Mouse (Mus musculus) gastrocnemius, postnatal 14 days (tissue): ENCODE results near the gene Trafd1. TPM values are rescaled to one million over a fixed set of nuclear protein-coding genes. Genes with fewer than 3 reads are reported as not detected.

Source experiments
- DNase-seq: peaks from one replicate; pipeline ENCODE4 v3.0.0; 2021; ENCODE audit warnings: mixed read lengths
- intact Hi-C: fragments of 180-260 bp; cut with DNase I; formaldehyde crosslinking; loops from one replicate; pipeline ENCODE4 v1.15.1; 2025; ENCODE audit warnings: low total_unique reads
- long read RNA-seq, 2 experiments: library from polyadenylated mRNA; stranded (forward); transcript quantifications; one replicate each; pipeline ENCODE4 v2.0.0; 2021
- total RNA-seq, 2 experiments: library from RNA; stranded (reverse); gene quantifications; 2 replicates each; pipeline ENCODE4 v1.2.3; 2021

Gene Trafd1
- 10 to 100 TPM; 34.9 to 35.5 TPM for total RNA-seq
- long read RNA-seq, experiment 1, transcript Trafd1-201 (12 exons, 2,503 nt): major isoform, 11 of 49 reads
- long read RNA-seq, experiment 1, partial matches to known transcripts: 3 of 49 reads
- long read RNA-seq, experiment 1, other reads (novel, unspliced or antisense): 34 of 49 reads
- long read RNA-seq, experiment 2, transcript Trafd1-201 (12 exons, 2,503 nt): major isoform, 21 of 88 reads
- long read RNA-seq, experiment 2, transcript Trafd1-202 (12 exons, 2,425 nt): minor isoform, 8 of 88 reads
- long read RNA-seq, experiment 2, partial matches to known transcripts: 5 of 88 reads
- long read RNA-seq, experiment 2, other reads (novel, unspliced or antisense): 53 of 88 reads

DNA sequence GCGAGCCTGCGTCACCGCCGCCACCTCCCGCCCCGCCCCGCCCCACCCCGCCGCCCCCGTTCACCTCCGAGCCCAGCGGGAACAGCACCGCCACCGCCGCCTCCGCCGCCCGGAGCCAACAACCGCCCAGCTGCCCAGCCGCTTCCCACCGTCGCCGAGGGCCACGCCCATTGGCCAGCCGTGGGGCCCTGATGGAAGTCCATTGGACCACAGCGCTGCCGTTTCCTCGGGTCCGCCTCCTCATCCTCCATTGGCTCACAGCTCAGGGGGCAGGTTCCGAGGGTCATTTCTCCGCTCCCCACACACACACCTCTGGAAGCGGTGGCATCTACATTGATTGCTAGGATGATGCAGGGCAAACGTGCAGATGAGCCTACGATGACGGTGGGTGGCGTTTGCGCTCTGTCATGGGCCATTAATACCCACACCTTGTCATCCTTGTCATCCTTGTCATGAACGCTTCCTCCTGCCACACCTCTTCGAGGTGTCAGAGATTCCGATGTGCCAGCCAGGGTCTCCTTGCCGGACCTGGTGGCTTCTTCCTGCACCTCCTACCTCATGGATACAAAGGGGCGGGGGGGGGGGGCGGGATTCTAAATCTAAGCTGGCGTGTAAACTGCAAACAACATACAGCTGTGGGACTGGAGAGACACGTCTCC, at the start of gene Trafd1:
TSS of gene Trafd1 (minus strand) at position 172 of the 659 bp plus-strand sequence.
- peak; percentile 98 for DNase-seq

DNA sequence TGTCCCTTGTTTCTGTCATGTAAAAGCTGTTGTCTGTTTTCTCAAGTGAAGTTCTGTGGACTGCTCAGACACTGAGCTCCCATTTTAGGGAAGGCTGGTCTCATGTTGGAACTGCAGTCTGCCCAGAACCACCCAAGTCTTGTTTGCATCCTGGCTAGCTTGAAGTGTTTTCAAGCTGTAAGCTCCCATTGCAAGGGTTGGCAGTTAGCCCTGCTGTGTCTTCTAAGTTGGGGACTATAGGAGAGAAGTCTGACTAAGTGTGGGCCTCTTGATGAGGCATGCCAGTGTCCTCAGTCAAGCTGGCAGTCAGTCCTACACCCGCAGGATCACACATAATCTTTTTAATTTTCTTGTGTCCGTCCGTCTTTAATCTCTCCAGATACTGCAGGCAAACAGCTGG, 43.5 kb upstream of the Trafd1 start:
- intact Hi-C loops: no loop called here
- no peak for DNase-seq

More for the DNA sequence above, at the start of gene Trafd1:
- intact Hi-C loops: no loop called here

- intact Hi-C loops: no loop called here
- DNase-seq: no peak
Measured at GRCm38 (mm10) chr5:121423297-121423696, 37.9 kb upstream of the Trafd1 start.

DNA sequence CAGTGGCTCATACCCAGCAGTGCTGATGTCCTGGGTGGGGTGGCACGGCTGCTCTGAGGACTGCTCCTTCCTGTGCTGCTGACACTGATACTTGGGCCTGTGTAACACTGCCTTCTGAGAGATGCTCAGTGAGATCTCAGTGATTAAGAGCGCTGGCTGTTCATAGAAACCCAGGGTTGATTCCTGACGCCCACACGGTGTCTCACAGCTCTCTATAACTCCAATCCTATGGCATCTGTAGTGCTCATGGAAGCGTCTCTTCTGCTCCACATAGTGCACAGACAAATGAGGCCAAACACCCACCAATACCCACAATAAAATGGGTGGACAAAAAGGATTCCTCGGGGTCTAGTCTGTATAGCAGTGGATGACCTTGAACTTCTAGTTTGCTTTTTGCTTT, 37.4 kb upstream of the Trafd1 start:
- no peak for DNase-seq
- intact Hi-C loops: no loop called here

- intact Hi-C loops: no loop called here
- no peak for DNase-seq
Measured at GRCm38 (mm10) chr5:121420721-121421120, 35.3 kb upstream of the Trafd1 start.

DNA sequence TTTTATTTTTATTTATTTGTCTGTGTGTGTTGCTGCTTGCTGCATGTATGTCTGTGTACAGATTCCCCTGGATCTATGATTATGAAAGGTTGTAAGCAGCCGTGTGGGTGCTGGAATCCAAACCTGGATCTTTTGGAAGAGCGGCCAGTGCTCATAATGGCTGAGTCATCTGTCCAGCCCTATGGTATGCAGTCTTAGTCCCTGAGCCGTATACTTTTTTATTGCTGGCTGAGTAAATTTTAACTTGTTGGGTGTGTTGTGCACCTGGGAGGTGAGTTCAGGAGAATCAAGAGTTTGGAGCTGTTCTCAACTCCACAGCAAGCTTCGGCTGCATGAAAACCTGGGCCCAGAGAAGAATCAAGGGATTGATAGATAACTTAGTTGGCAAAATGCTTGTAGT, 25.5 kb upstream of the Trafd1 start:
- no peak for DNase-seq
- intact Hi-C loops: no loop called here

GRCm38 (mm10) chr5:121407856-121408255, 22.4 kb upstream of the Trafd1 start:
- intact Hi-C loops: no loop called here
- no peak for DNase-seq

- intact Hi-C loops: no loop called here
Measured at GRCm38 (mm10) chr5:121400849-121401248, 15.4 kb upstream of the Trafd1 start.

GRCm38 (mm10) chr5:121400064-121400463, 14.6 kb upstream of the Trafd1 start:
- no peak for DNase-seq
- intact Hi-C loops: no loop called here

More at GRCm38 (mm10) chr5:121400849-121401248, 15.4 kb upstream of the Trafd1 start:
- DNase-seq: no peak

DNA sequence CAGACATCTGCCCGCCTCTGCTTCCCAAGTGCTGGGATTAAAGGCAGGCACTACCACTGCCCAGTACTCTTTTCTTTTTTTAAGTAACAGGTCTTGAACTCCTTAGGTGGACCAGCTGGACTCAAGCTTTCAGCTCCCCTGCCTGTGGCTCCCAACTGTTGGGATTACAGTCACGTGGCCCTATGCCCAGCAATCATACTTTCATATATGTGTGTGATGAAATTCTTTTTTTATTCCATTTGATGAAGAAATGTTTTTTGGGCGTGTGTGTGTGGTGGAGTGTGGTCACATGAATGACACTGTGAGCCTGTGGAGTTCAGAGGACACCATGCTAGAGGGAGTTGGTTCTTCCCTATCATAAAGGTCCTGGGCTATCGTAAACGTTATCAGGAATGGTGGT, 14.1 kb upstream of the Trafd1 start:
- no peak for DNase-seq
- intact Hi-C loops: no loop called here

DNA sequence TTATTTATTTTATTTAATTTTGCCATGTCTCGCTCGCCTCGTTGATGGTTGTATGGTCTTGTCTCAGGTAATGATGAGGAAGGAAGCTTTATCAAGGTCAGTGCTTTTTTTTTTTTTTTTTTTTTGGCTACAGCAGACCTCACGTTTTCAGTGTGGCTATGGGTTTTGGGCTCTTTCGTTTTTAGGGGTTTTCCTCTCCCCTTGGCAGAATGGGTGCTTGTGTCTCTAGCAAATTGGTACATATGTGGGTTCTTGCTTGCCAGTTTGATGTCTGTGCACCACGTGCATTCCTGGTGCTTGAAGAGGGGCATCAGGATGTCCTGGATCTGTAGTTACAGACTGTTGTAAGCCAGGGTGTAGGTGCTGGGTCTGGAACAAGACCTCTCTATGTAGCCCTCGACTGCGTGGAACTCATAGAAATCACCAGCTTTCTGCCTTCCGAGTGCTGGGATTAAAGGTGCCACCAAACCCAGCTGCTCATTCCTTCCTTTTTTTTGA, 13.6 kb upstream of the Trafd1 start:
- no peak for DNase-seq
- intact Hi-C loops: no loop called here

DNA sequence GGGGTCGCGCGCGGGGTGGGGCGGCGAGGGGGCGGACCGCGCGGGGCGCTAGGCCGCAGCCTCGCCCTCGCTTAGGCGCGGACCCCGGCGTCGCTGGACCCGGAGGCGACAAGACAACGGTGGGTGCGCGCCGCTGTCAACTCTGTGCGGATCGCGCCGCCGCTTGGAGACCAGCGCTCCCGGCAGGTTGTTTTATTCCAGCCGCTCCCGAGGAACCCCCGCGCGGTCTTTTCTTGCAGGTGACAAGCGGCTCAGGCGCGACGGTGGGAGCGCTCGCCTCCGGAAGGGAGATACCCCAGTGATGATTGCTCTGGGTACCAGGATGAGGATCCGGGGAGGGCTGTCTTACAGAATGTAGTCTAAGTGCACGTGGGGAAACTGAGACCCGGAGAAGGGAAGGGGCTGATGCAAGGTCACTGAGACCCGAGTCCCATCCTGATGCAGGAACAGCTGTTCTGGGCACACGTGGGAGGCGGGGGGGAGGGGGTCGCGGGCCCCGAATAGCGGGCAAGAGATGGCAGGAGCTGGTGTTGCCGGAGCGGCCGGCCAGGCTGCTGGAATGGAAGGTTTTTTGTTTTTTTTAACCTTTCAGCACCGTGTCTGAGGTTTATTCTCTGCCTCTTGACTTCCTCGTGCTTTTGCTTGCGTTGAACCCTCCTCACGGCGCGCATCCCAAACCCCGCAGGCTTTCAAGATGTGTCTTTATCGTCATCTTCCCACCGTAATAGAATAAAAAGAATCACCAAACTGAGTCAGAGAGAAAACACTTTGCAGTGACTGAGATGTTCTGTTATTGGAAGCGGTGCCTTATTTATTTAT, 12.9 kb upstream of the Trafd1 start:
- no peak for DNase-seq
- intact Hi-C loops: no loop called here

GRCm38 (mm10) chr5:121397187-121398145, 12.0 kb upstream of the Trafd1 start, which contains the start of gene Naa25:
Gene Naa25 (plus strand): TSS chr5:121397936.
- intact Hi-C loops: no loop called here

DNA sequence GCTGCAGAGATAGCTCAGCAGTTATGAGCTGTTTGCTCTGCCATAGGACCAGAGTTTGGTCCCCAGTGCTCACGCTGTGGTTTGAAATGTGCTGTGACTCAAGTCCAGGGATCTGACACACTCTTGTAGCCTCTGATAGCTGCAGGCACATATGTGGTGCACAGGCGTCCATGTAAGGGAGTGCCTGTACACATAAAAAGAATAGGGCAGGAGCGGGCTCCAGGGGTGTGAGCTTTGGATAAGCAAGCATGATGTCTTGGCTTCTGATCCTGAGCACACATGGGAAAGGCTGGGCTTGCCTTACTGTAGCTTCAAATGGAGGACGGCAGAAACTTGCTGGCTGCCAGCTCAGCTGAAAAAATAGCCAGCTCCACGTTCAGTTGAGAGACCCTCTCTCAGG, 10.2 kb upstream of the Trafd1 start:
- no peak for DNase-seq
- intact Hi-C loops: no loop called here

More at GRCm38 (mm10) chr5:121397187-121398145, 12.0 kb upstream of the Trafd1 start, which contains the start of gene Naa25:
- peak; percentile 97 for DNase-seq

DNA sequence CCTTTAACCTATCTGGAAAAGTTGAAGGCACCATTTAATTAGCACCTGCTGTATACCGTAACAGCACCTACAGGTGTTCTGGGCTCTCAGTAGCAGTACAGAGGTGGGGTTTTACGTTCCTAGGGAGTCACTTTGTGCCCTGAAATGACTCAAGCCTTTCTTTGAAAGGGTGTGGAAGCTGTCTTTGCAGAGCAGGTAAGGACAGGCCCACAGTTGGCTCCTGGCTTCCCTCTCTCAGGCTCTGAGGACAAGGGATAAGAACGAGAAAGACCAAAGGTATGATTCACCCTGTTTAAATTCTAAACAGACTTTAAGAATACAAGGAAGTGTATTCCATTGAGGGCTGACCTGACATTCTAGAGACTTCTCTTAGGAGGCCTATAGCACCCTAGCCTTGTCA, 8.0 kb upstream of the Trafd1 start:
- intact Hi-C loops: no loop called here
- DNase-seq: no peak

- no peak for DNase-seq
- intact Hi-C loops: no loop called here
Measured at GRCm38 (mm10) chr5:121392667-121393380, 7.4 kb upstream of the Trafd1 start.

GRCm38 (mm10) chr5:121389691-121390090, 4.3 kb upstream of the Trafd1 start:
- intact Hi-C loops: no loop called here
- no peak for DNase-seq

GRCm38 (mm10) chr5:121389106-121389505, 3.7 kb upstream of the Trafd1 start:
- DNase-seq: no peak
- intact Hi-C loops: no loop called here
